Mouse (Mus musculus): ENCODE measurements around the gene Trpm8. TPM values are rescaled to one million over a fixed set of nuclear protein-coding genes. Genes with fewer than 3 reads are reported as not detected.

Gene Trpm8
- polyA plus RNA-seq, 1 experiment, result 0.02 TPM

DNA sequence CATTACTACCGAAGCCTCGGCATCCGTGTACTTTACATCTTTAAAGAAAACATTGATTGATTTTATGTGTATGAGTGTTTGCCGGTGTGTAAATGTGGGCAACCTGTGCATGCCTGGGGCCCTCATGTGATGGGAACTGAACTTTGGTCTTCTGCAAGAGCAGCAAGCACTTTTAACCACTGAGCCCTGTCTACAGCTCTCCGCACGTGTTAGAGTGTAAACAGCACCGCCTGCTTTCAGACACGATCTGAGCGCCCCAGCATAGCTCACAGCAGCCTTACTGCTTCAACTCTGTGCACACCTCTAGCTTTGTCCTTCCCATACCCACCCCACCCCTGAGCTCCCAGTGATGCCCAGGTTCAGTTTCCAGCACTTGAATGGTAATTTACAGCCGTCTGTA is 144.6 kb downstream of the Trpm8 start:
- Histone ChIP-seq H3K4me2 (ENCODE audit: low read depth) (no peak overlapping the region), H3K36me3 (ENCODE audit: control insufficient read depth, insufficient read depth) (no peaks in the 10 kb centered on the region), H3K79me2 (ENCODE audit: control insufficient read depth, insufficient read depth) (no peaks in the 10 kb centered on the region), H3K27me3 (ENCODE audit: control insufficient read depth, insufficient read depth, insufficient read length) (no peaks in the 10 kb centered on the region), H3ac (ENCODE audit: control insufficient read depth, insufficient read length) (no peak overlapping the region), H3K4me3 (no peak overlapping the region)
- TF ChIP-seq TCF12 (IDR thresholded peaks at IDR 0.05; ENCODE audit: insufficient read depth, poor library complexity, severe bottlenecking), result no peak
- no peak for TF ChIP-seq POLR2AphosphoS2 (IDR thresholded peaks at IDR 0.05; ENCODE audit: insufficient read length, low read depth)
- TF ChIP-seq MYOG (IDR thresholded peaks at IDR 0.05; ENCODE audit: control insufficient read depth in 1 of 3, insufficient read depth in 1 of 3, insufficient read length in 2 of 3, low read depth in 2 of 3), result no peak
- TF ChIP-seq E2F4 (IDR thresholded peaks at IDR 0.05; ENCODE audit: insufficient read depth), result no peak
- TF ChIP-seq MYOD1 (IDR thresholded peaks at IDR 0.05; ENCODE audit: control insufficient read depth in 1 of 3, insufficient read length in 2 of 3, low read depth in 2 of 3), result no peak
- no peak for TF ChIP-seq TCF3 (IDR thresholded peaks at IDR 0.05; ENCODE audit: insufficient read length, low read depth)
- no peak for TF ChIP-seq CEBPB (IDR thresholded peaks at IDR 0.05; ENCODE audit: insufficient read depth, poor library complexity, severe bottlenecking)
- TF ChIP-seq REST (IDR thresholded peaks at IDR 0.05; ENCODE audit: insufficient read depth, insufficient read length), result no peak
- no peak for TF ChIP-seq USF1 (IDR thresholded peaks at IDR 0.05; ENCODE audit: low read depth)
- no peak for TF ChIP-seq SRF (IDR thresholded peaks at IDR 0.05; ENCODE audit: control insufficient read depth, insufficient read length, low read depth)
- TF ChIP-seq MAX (IDR thresholded peaks at IDR 0.05; ENCODE audit: low read depth), result no peak
- TF ChIP-seq POLR2A (IDR thresholded peaks at IDR 0.05; ENCODE audit: insufficient read length, low read depth), result no peak

DNA sequence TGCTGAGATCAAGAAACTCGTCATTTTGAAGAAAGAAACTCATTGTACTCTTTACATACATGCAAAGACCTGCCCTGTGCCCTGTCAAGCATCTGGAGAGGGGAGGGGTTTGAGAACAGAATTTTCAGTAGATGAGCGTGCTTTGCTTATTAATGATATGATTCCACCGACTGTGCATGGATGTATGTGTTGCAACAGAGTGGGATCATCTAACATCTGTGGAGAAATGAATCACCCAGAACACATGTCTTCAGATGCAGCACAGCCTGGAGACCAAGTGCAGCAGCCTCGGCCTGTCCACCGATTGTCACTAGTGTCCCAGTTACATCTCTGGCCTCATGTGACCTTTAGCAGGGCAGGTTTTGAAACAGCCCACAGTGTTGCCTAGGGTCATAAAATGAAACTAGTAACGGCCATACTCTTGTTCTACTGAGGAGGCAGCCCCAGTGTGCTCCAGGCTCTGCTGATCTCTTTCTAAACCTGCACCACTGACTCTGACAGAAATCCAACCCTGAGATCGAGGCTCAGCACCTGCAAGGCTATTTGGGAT is 145.5 kb downstream of the Trpm8 start:
- no peaks in the 10 kb centered on the region for H3K27me3 ChIP-seq (ENCODE audit: control insufficient read depth, insufficient read depth, insufficient read length)
- H3K4me3 ChIP-seq, result no peak overlapping the region
- no peak overlapping the region for H3ac ChIP-seq (ENCODE audit: control insufficient read depth, insufficient read length)
- H3K4me2 ChIP-seq (ENCODE audit: low read depth), result peak overlapping the region; percentile 52
- TF ChIP-seq TCF12 (IDR thresholded peaks at IDR 0.05; ENCODE audit: insufficient read depth, poor library complexity, severe bottlenecking) (peak; percentile 8), REST (IDR thresholded peaks at IDR 0.05; ENCODE audit: insufficient read depth, insufficient read length) (no peak), CEBPB (IDR thresholded peaks at IDR 0.05; ENCODE audit: insufficient read depth, poor library complexity, severe bottlenecking) (peak; percentile 93), USF1 (IDR thresholded peaks at IDR 0.05; ENCODE audit: low read depth) (no peak), MYOD1 (IDR thresholded peaks at IDR 0.05; ENCODE audit: control insufficient read depth in 1 of 3, insufficient read length in 2 of 3, low read depth in 2 of 3) (peak in 2 of 3 experiments; percentile 15 to 55)
- no peaks in the 10 kb centered on the region for H3K79me2 ChIP-seq (ENCODE audit: control insufficient read depth, insufficient read depth)
- no peaks in the 10 kb centered on the region for H3K36me3 ChIP-seq (ENCODE audit: control insufficient read depth, insufficient read depth)

DNA sequence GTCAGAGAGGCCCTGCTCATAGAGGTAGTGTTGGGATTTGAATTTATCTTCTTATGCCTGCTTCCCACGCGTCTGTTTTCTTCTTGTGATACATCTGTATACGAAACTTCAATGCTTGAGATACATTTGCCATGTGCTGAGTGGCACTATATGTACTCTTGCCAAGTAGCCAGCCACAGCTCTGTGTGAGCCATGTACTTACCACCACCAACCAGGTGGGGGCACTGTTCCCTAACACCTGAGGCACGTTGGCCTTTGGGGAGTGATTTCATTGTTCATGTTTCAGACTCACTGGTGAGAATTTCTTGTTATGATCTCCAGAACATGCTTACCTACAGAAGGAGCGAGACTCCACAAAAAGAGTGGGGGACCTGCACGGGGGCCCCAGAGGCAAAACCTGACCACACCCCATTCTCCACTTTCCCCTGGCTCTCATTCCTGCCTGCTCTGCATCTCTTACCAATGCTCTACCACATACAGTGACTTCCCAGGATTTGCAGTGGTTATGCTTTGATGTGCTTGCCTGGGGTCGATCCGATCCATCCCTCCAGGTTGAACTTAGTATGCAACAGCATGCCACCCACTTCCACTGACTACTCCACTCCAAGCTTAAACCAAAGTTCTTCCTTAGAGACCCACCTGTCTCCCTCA is 147.3 kb downstream of the Trpm8 start:
- Histone ChIP-seq H3K4me3 (no peak overlapping the region), H3K79me2 (ENCODE audit: control insufficient read depth, insufficient read depth) (no peaks in the 10 kb centered on the region)
- TF ChIP-seq TCF3 (IDR thresholded peaks at IDR 0.05; ENCODE audit: insufficient read length, low read depth) (no peak), MAX (IDR thresholded peaks at IDR 0.05; ENCODE audit: low read depth) (no peak), POLR2A (IDR thresholded peaks at IDR 0.05; ENCODE audit: insufficient read length, low read depth) (no peak)

DNA sequence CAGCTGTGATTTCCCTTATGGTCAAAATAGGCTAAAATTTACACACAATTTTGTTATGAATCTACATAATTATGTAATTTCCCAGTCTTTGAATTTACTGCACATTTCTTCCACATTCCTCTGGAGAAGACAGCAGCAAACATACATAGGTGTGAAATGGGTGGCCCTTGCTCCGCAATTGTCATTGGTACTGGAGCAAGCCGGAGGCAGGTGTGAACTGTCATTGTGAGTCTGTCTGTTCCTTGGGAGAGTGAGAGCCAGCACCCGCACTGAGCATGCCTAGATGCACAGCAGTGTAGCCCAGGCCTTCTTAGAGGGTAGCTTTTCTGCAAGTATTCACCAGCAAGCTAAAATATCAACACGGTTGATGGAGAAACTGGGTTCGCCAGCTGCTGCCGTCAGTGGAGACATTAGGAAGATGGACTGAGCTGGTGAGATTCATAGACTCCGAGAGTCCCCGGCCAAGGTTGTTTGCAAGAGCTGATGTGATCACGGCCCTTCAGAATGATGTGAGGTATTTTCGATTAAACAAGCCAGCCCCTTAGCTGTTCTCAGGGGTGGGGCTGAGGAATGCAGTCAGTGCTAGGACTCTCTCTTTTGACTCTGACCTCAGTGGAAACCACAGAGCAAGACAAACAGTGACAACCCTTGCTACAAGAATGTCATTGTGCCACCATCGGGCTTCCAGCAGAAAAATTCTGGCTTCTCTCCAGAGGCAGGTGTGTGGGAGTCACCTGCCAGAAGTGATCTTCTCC is 150.7 kb downstream of the Trpm8 start:
- Histone ChIP-seq H3K4me3 (no peak overlapping the region), H3K36me3 (ENCODE audit: control insufficient read depth, insufficient read depth) (no peaks in the 10 kb centered on the region)
- TF ChIP-seq POLR2A (IDR thresholded peaks at IDR 0.05; ENCODE audit: insufficient read length, low read depth), result no peak
- TF ChIP-seq REST (IDR thresholded peaks at IDR 0.05; ENCODE audit: insufficient read depth, insufficient read length), result no peak
- TF ChIP-seq MYOG (IDR thresholded peaks at IDR 0.05; ENCODE audit: control insufficient read depth in 1 of 3, insufficient read depth in 1 of 3, insufficient read length in 2 of 3, low read depth in 2 of 3), result no peak
- TF ChIP-seq E2F4 (IDR thresholded peaks at IDR 0.05; ENCODE audit: insufficient read depth), result no peak
- TF ChIP-seq MYOD1 (IDR thresholded peaks at IDR 0.05; ENCODE audit: control insufficient read depth in 1 of 3, insufficient read length in 2 of 3, low read depth in 2 of 3), result no peak
- no peak for TF ChIP-seq SRF (IDR thresholded peaks at IDR 0.05; ENCODE audit: control insufficient read depth, insufficient read length, low read depth)
- no peak for TF ChIP-seq TCF3 (IDR thresholded peaks at IDR 0.05; ENCODE audit: insufficient read length, low read depth)
- TF ChIP-seq TCF12 (IDR thresholded peaks at IDR 0.05; ENCODE audit: insufficient read depth, poor library complexity, severe bottlenecking), result no peak
- no peak for TF ChIP-seq MAX (IDR thresholded peaks at IDR 0.05; ENCODE audit: low read depth)
- TF ChIP-seq CEBPB (IDR thresholded peaks at IDR 0.05; ENCODE audit: insufficient read depth, poor library complexity, severe bottlenecking), result no peak
- TF ChIP-seq POLR2AphosphoS2 (IDR thresholded peaks at IDR 0.05; ENCODE audit: insufficient read length, low read depth), result no peak
- no peak for TF ChIP-seq USF1 (IDR thresholded peaks at IDR 0.05; ENCODE audit: low read depth)

More for the DNA sequence above, 147.3 kb downstream of the Trpm8 start:
- no peak overlapping the region for H3K4me2 ChIP-seq (ENCODE audit: low read depth)
- H3ac ChIP-seq (ENCODE audit: control insufficient read depth, insufficient read length), result no peak overlapping the region
- H3K36me3 ChIP-seq (ENCODE audit: control insufficient read depth, insufficient read depth), result no peaks in the 10 kb centered on the region
- H3K27me3 ChIP-seq (ENCODE audit: control insufficient read depth, insufficient read depth, insufficient read length), result no peaks in the 10 kb centered on the region

More for the DNA sequence above, 150.7 kb downstream of the Trpm8 start:
- H3K79me2 ChIP-seq (ENCODE audit: control insufficient read depth, insufficient read depth), result no peaks in the 10 kb centered on the region
- no peak overlapping the region for H3K4me2 ChIP-seq (ENCODE audit: low read depth)
- H3ac ChIP-seq (ENCODE audit: control insufficient read depth, insufficient read length), result no peak overlapping the region
- no peaks in the 10 kb centered on the region for H3K27me3 ChIP-seq (ENCODE audit: control insufficient read depth, insufficient read depth, insufficient read length)
